Mouse (Mus musculus): ENCODE results near the gene Aff2.

The Aff2 gene

DNA sequence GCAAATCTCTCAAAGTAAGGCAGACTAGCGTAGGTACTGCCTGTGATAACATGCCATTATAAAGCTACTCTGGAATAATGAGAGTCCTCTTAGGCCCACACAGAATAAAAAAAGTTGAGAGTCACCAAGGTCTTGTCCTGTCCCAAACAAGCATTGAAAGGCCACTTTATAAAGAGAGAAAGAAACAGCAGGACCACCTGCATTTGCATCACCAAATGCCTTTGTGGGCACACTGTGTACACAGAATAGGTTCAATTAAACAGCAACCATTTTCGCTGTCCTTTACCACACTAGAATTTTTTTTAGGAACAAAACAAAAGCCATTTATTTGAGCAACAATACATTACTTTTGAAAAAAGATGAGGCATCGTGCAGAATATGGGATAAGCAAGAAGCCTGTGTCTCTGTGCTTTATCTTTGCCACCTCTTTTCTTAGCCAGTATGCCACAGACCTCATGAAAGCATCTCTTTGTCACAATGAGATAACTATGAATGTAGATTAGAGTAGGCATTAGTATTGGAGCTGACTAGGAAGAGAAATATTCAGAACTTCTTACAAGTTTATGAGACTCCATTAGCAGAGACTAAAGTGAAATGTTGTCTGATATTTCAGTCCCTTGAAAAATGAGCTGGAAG lies 385.0 kb downstream of the Aff2 start:
- DNase-seq = no peak

DNA sequence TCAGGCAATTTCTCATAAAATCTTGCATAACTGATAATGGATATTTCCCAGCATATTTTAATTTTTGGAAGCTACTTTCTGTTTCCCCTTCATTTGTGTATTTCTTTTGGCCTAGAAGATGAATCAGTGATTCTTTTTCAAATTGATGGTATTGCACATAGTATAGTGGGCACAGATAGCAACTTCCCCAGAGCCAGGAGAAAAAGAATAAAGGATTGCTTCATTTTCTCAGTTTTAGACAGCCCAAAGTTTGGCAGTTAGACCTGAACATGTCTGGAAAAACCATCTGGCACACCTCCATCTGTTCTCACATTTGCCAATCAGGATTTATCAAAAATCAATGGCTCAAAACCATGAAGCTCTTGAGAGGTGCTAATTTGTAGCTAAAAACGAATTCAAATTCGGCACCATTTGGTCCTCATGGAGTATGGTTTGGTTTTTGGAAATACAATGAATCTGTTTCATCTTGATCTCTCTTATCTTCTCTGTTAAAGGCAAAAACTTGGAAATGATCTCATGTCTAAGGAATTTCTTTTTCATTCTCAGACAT lies 441.9 kb downstream of the Aff2 start:
- no peak for DNase-seq

DNA sequence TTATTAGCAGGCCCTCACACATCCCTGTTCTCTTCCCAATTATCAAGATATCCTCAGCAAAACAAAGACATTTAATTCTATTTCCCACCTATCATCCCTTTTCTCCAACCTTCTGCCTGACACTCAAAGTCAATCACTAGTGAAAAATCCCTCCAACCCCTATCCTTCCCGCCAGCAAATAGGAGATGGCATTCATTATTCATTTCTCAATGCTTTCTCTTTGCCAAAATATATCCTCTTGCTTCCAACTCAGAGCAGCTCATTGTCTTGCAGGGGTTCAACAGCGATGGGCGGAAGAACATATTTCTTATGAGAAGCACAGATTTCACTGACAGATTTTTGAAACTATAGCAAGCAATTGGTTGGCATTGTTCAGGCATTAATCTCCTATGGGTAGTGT lies 442.4 kb downstream of the Aff2 start:
- DNase-seq = no peak

DNA sequence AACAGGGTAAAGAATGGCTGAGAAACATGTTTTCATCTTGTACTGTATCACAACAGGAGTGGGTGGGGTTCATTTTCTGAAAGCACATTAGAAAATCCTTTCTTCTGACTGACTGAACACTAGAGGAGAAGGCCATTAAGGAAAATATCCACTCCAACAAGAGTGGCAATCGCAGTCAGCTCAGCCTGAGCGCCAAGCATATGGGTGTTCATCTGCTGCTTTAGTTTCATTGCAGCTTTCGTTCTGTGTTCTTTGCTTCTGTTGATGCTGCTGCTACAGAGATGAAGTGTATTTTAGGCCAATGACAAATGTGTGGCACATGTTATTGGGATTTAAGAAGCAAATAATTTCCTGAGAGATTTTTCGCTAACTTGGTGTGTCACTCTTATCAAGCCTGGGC lies 451.7 kb downstream of the Aff2 start:
- DNase-seq = peak in 1 of 2 experiments; percentile 4

DNA sequence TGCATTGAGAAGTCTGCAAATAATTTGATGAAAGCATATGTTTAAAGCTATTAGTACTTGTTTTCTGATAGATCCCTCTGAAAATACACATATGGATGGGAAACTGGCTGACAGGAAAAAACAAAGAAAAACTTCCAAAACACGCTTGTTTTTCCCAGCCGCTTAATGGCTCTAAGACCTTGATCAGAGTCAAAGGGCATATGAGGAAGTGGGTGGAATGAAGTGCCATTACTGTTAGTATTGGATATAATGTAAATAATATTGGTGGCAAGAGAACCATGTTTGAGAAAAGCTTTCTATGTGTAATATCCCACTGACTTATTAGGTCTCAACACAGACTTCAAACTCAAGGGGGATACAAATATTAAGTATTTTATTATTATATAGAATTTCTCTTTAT lies 455.0 kb downstream of the Aff2 start:
- no peak for DNase-seq

DNA sequence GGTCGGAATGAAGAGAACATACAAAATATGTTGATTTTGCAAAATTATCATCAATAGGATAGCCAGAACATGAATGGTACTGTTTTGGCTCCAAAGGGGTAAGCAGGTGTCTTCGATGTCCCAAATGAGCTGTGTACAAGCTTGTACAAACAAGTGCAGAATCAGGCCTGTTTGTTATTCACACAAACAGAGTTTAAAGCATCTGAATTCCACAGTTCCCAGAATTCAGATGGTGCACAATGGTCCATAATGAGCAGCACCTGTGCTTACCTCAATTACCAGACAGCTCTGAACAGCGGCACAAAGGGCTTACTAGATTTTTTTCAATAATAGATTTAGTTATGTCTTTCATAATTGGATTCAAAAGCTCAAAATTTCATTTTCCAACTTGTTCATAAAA lies 457.6 kb downstream of the Aff2 start:
- no peak for DNase-seq

DNA sequence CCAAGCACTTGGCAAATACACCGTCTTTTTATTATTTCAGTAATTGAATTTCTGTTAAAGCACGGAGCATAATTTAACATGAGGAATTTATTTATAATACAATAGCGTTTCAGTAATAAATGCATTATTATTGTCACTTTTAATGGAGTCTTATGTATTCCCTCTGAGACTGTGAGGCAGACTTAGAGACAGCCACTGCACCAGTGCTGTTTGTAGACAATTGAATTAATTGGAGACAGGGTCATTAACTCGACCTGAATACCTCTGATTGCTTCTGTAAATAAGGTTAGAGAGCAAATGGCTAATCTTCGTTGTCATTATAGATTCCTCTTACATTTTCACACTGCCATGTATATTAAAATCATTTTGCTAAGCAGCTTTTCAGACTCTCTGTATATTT lies 458.1 kb downstream of the Aff2 start:
- DNase-seq = no peak

DNA sequence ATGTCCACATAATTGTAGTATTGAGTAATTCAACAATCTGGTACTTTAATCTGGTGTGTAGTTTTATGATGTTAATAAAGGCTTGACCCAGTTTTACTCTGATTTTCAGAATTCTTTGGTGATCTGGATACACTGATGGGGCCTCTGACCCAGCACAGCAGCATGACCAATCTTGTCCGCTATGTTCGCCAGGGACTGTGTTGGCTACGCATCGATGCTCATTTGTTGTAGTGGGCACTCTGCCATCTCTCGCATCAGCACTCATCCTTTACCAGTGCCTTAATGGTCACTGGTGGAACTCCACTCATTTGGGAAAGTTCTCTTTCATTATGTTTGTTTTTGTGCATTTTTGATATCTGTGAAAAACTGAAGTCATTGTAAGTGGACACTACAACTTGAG lies 507.5 kb downstream of the Aff2 start:
- peak; percentile 37 to 42 for DNase-seq

DNA sequence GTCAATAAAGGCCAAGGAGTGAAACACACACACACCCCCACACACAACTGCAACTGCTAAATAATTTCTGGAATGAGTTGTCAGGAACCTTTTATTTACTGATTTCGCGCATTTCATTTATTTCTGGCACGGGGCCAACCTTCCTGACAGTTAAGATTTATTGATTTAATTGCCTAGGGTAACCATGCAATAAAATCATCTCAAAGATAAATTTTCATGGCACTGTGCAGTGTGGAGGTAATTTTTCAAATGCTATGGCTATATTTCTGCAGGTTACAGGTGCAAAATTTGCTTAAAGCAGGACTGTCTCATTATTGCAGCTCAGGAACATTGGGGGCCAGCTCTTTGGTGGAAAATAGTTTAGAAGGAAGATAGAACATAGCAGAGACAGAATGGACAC lies 531.6 kb downstream of the Aff2 start:
- peak in 1 of 2 experiments; percentile 5 for DNase-seq
